Mouse (Mus musculus) gastrocnemius, postnatal 10 days (tissue): ENCODE data around the gene Nono. TPM values are rescaled to one million over a fixed set of nuclear protein-coding genes. Genes with fewer than 3 reads are reported as not detected.
A peak's percentile ranks its signal among the peaks of the same experiment; 100 is the strongest.

ENCODE experiments used
- DNase-seq: peaks from one replicate; pipeline ENCODE4 v3.0.0; 2021; ENCODE audit warnings: mixed read lengths
- total RNA-seq, 2 experiments: library from RNA; stranded (reverse); gene quantifications; 2 replicates each; pipeline ENCODE4 v1.2.3; 2021

The Nono gene
- total RNA-seq, 2 experiments from 2014 or later = 91.9 to 98.8 TPM

DNA sequence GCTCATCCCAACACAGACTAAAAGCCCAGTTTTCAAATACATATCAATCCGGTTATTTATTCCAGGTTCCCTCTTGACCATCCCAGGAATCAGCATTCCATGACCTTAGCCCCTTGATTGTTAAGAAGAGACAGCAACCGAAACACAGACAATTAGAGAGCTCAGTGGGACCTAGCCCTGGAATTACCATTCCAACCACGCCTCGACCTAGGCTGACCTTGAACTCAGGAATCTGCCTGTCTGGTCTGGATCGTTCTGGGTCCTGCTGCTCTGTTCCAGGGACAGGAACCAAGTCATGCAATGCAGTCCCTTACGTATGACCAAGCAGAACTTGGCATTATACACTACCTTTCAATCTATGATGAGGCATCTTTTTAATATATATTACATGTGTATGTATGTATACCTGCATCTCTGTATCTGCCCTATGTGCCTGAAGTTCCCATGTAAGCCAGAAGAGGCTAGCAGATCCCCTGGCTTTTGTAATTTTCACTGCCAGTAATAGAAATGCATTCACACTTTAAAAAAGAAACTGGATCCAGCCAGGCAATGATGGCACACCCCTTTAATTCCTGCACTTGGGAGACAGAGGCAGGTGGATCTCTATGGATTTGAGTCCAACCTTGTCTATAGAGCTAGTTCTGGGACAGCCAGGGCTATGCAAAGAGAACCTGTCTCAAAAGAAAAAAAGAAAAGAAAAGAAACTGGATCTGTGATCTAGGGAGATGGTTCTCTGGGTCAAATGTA lies 52.7 kb downstream of the Nono start:
- no peak for DNase-seq

DNA sequence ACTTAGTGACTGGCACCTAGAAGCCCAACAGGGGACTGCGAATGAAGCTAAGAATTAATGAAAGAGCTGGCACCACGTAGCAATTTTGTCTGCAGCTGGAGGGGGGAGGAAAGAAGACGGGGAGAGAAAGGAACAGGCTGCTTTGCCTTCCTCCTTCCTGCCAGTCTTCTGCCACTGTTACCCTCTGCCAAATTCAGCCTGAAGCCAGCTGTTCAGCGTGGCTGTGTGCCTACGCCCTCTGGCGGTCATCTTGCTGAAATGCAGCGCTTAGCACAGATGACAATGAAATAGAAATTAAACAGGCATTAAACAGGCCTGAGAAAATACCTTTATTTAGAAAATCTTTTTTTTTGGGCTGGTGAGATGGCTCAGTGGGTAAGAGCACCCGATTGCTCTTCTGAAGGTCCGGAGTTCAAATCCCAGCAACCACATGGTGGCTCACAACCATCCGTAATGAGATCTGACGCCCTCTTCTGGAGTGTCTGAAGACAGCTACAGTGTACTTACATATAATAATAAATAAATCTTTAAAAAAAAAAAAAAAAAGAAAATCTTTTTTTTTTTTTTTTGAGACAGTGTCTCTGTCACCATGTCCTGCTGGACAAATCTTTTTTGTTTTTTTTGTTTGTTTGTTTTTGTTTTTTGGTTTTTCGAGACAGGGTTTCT lies 57.5 kb downstream of the Nono start:
- peak; percentile 48 for DNase-seq

Other genes starting within 250 kb of the Nono start
- gene Snx12, start 206.8 kb upstream of the Nono start, total RNA-seq = 10 to 100 TPM; 48.5 to 50.2 TPM
- 10 to 100 TPM; 48.2 to 55.0 TPM for gene Foxo4, start 174.8 kb upstream of the Nono start, total RNA-seq
- under 1 TPM in 1 of 2 experiments, not detected in 1; 0.50 TPM for gene Gm614, start 165.3 kb upstream of the Nono start, total RNA-seq
- 1 to 10 TPM; 5.5 to 7.9 TPM for gene Il2rg, start 161.1 kb upstream of the Nono start, total RNA-seq
- gene Gm20489, start 160.3 kb upstream of the Nono start, total RNA-seq = not detected
- 10 to 100 TPM; 25.6 to 28.8 TPM for gene Med12, start 155.3 kb upstream of the Nono start, total RNA-seq
- 1 to 10 TPM; 1.4 to 1.6 TPM for gene Nlgn3, start 130.2 kb upstream of the Nono start, total RNA-seq
- gene Gjb1, start 52.9 kb upstream of the Nono start, total RNA-seq = 1 to 10 TPM; 1.8 to 2.1 TPM
- 10 to 100 TPM; 10.1 to 21.4 TPM for gene Zmym3, start 8.5 kb upstream of the Nono start, total RNA-seq
- 100 to 1,000 TPM; 531 to 549 TPM for gene Itgb1bp2, start 19.8 kb downstream of the Nono start, total RNA-seq
- gene Taf1, start 103.4 kb downstream of the Nono start, total RNA-seq = 10 to 100 TPM; 10.4 to 14.3 TPM
- 10 to 100 TPM; 56.5 to 82.2 TPM for gene Ogt, start 210.7 kb downstream of the Nono start, total RNA-seq